Mouse (Mus musculus) gonadal fat pad, adult 2 months (tissue): Measurements from ENCODE around the gene Gm5849. TPM values are rescaled to one million over a fixed set of nuclear protein-coding genes. Genes with fewer than 3 reads are reported as not detected.
"Not testable (repeated sequence)": the region's sequence is repeated elsewhere in the genome, so short reads cannot be mapped to it uniquely, and the experiment has no call there.

ENCODE experiments used
- DNase-seq: peaks from one replicate; pipeline ENCODE4 v3.0.0-alpha.2; 2012; ENCODE audit warnings: low read depth
- polyA plus RNA-seq: library from polyadenylated mRNA; depleted of rRNA; stranded (reverse); fragments of >200 nt; gene quantifications from 2 replicates; pipeline ENCODE4 v1.2.3, GENCODE M21; 2012; rRNA removed

Gm5849 gene
- not detected in 2 replicates for polyA plus RNA-seq

DNA sequence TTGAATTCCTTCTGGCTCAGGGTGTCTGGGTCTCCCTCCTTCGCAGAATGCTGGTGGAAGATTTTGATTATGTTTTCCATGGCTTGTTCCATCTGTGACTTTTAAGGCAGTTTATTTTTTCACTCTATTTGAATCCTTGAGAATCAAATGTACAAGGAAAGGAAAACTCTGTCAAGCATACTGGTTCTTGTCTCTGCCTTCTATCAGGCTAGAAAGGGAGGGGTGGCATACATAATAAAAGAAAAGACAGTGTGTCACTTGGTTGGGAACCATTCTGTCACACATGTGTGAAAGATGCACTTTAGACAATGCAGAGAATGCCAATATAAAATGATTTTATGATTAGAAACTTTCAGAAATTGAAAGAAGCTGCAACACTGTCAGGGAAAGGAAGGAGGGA lies at the start of gene Gm5849:
Gene Gm5849 (minus strand): TSS at position 101 of the 400 bp plus-strand sequence.
- DNase-seq, result not testable (repeated sequence)

DNA sequence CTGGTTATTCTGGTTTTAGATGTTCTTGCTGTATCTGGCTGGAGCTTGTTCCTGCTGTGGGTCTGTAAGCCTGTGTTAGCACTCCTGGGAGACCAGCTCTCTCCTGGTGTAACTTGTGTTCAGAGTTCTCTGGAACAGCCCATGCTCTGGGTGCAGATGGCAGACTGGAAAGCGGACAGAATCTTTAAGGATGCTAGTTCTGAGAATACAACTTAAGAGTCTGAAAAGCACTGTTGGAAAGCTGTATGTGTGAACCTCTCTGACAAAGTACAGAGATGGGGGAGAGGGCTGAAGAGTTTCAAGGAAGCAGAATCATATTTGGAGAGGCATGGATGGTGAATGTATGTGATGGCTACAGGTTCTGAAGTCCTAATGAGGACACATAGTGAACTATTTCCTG lies 28.0 kb downstream of the Gm5849 start:
- no peak for DNase-seq

DNA sequence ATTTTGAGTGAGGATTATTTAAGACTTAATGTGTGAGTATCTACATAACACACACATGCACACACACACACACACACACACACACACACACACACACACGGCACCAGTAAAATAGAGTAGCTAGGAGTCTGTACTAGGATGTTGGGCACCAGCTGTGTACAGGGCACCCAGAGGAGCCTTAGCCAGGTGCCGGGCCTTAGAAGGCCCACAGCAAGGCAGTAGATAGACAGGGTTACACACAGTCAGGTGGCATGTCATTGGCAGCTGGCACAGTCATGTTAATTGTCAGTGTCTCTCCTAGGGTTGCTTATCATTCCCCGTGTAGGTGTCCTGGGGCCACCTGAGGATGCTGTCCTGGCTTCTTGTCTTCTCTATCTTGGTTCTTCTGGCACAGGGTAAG lies 51.1 kb downstream of the Gm5849 start, which contains the start of gene Pglyrp4:
Gene Pglyrp4 (plus strand): TSS at position 301 of the 400 bp plus-strand sequence.
- no peak for DNase-seq

Other genes starting within 250 kb of the Gm5849 start
- gene S100a16, start 240.6 kb downstream of the Gm5849 start, polyA plus RNA-seq, result 161 and 192 TPM in 2 replicates
- gene S100a3, start 217.3 kb downstream of the Gm5849 start, polyA plus RNA-seq, result 1.4 TPM in 2 replicates
- gene S100a2, start 187.6 kb downstream of the Gm5849 start, polyA plus RNA-seq, result not detected in 2 replicates
- gene Gm42674, start 176.0 kb downstream of the Gm5849 start, polyA plus RNA-seq, result not detected in 2 replicates
- gene S100a4, start 174.1 kb downstream of the Gm5849 start, polyA plus RNA-seq, result 27.8 and 69.1 TPM in 2 replicates
- not detected in 2 replicates for gene S100a5, start 169.4 kb downstream of the Gm5849 start, polyA plus RNA-seq
- gene S100a6, start 165.0 kb downstream of the Gm5849 start, polyA plus RNA-seq, result 229 and 578 TPM in 2 replicates
- 0.19 and 0.39 TPM in 2 replicates for gene S100a7a, start 123.9 kb downstream of the Gm5849 start, polyA plus RNA-seq
- gene S100a8, start 108.9 kb downstream of the Gm5849 start, polyA plus RNA-seq, result 0.48 and 7.4 TPM in 2 replicates
- gene S100a9, start 82.2 kb downstream of the Gm5849 start, polyA plus RNA-seq, result 1.2 and 1.3 TPM in 2 replicates
- gene Pglyrp4, start 51.0 kb downstream of the Gm5849 start, polyA plus RNA-seq, result 0.76 and 0.77 TPM in 2 replicates